Mouse (Mus musculus): ENCODE data around the gene Mettl23. TPM values are rescaled to one million over a fixed set of nuclear protein-coding genes. Genes with fewer than 3 reads are reported as not detected.

Mettl23 gene
- polyA plus RNA-seq, 1 experiment from 2014 or later: 80.4 TPM

- peak overlapping the region; percentile 33 for H3K4me2 ChIP-seq (ENCODE audit: low read length)
These were observed 28.1 kb upstream of the Mettl23 start for GRCm38 (mm10) chr11:116814884-116815415.

GRCm38 (mm10) chr11:116816769-116817168, 26.3 kb upstream of the Mettl23 start:
- H3K9me3 ChIP-seq (ENCODE audit: control insufficient read depth, low read length): no peaks in the 10 kb centered on the region
- 92% methylated on average over 5 of the region's 5 CpGs for WGBS
- H3K4me2 ChIP-seq (ENCODE audit: low read length): no peak overlapping the region
- DNase-seq (no peak), ATAC-seq (ENCODE audit: low FRiP score, low TSS enrichment) (no peak)
- no peak overlapping the region for H3K27ac ChIP-seq (replicated peaks; ENCODE audit: low read depth, low read length)
- no peak overlapping the region for H3K9ac ChIP-seq (replicated peaks; ENCODE audit: low read length)
- H3K27me3 ChIP-seq (ENCODE audit: control insufficient read depth, insufficient read depth, low read length): no peaks in the 10 kb centered on the region
- H3K36me3 ChIP-seq (ENCODE audit: control insufficient read depth, insufficient read depth, low read length): no peaks in the 10 kb centered on the region
- peaks cover 40% of the 10 kb centered on the region for H3K4me1 ChIP-seq (ENCODE audit: control insufficient read depth, insufficient read depth, low read length)
- H3K4me3 ChIP-seq (replicated peaks; ENCODE audit: low read depth, low read length): no peak overlapping the region

More at GRCm38 (mm10) chr11:116814884-116815415, 28.1 kb upstream of the Mettl23 start:
- no peaks in the 10 kb centered on the region for H3K36me3 ChIP-seq (ENCODE audit: control insufficient read depth, insufficient read depth, low read length)
- no peaks in the 10 kb centered on the region for H3K27me3 ChIP-seq (ENCODE audit: control insufficient read depth, insufficient read depth, low read length)
- WGBS: 14% methylated on average over 7 of the region's 7 CpGs
- H3K9me3 ChIP-seq (ENCODE audit: control insufficient read depth, low read length): no peaks in the 10 kb centered on the region
- peaks cover 55% of the 10 kb centered on the region for H3K4me1 ChIP-seq (ENCODE audit: control insufficient read depth, insufficient read depth, low read length)
- H3K27ac ChIP-seq (replicated peaks; ENCODE audit: low read depth, low read length): peak overlapping the region; percentile 99
- DNase-seq: no peak
- no peak overlapping the region for H3K4me3 ChIP-seq (replicated peaks; ENCODE audit: low read depth, low read length)
- peak overlapping the region; percentile 32; the same call in 1 of the 2 replicates for H3K9ac ChIP-seq (replicated peaks; ENCODE audit: low read length)
- no peak for ATAC-seq (ENCODE audit: low FRiP score, low TSS enrichment)

- DNase-seq (no peak), ATAC-seq (ENCODE audit: low FRiP score, low TSS enrichment) (no peak)
- Histone ChIP-seq H3K4me2 (ENCODE audit: low read length) (no peak overlapping the region), H3K4me1 (ENCODE audit: control insufficient read depth, insufficient read depth, low read length) (peaks cover 39% of the 10 kb centered on the region), H3K36me3 (ENCODE audit: control insufficient read depth, insufficient read depth, low read length) (no peaks in the 10 kb centered on the region), H3K9ac (replicated peaks; ENCODE audit: low read length) (no peak overlapping the region), H3K4me3 (replicated peaks; ENCODE audit: low read depth, low read length) (no peak overlapping the region), H3K27ac (replicated peaks; ENCODE audit: low read depth, low read length) (no peak overlapping the region), H3K27me3 (ENCODE audit: control insufficient read depth, insufficient read depth, low read length) (no peaks in the 10 kb centered on the region), H3K9me3 (ENCODE audit: control insufficient read depth, low read length) (no peaks in the 10 kb centered on the region)
- 98% methylated on average over 5 of the region's 5 CpGs for WGBS
These were observed 25.5 kb upstream of the Mettl23 start for GRCm38 (mm10) chr11:116817567-116817966.

- Histone ChIP-seq H3K36me3 (ENCODE audit: control insufficient read depth, insufficient read depth, low read length) (no peaks in the 10 kb centered on the region), H3K4me2 (ENCODE audit: low read length) (no peak overlapping the region), H3K9me3 (ENCODE audit: control insufficient read depth, low read length) (no peaks in the 10 kb centered on the region), H3K4me1 (ENCODE audit: control insufficient read depth, insufficient read depth, low read length) (peaks cover 28% of the 10 kb centered on the region), H3K4me3 (replicated peaks; ENCODE audit: low read depth, low read length) (no peak overlapping the region), H3K27ac (replicated peaks; ENCODE audit: low read depth, low read length) (no peak overlapping the region), H3K27me3 (ENCODE audit: control insufficient read depth, insufficient read depth, low read length) (no peaks in the 10 kb centered on the region), H3K9ac (replicated peaks; ENCODE audit: low read length) (no peak overlapping the region)
- DNase-seq (no peak), ATAC-seq (ENCODE audit: low FRiP score, low TSS enrichment) (no peak)
- WGBS: 81% methylated on average over 8 of the region's 8 CpGs
These were observed 24.4 kb upstream of the Mettl23 start for GRCm38 (mm10) chr11:116818722-116819121.

- no peak for DNase-seq
- WGBS: 87% methylated on average over 5 of the region's 5 CpGs
- Histone ChIP-seq H3K27ac (replicated peaks; ENCODE audit: low read depth, low read length) (no peak overlapping the region), H3K4me1 (ENCODE audit: control insufficient read depth, insufficient read depth, low read length) (peaks cover 15% of the 10 kb centered on the region), H3K36me3 (ENCODE audit: control insufficient read depth, insufficient read depth, low read length) (no peaks in the 10 kb centered on the region), H3K9me3 (ENCODE audit: control insufficient read depth, low read length) (no peaks in the 10 kb centered on the region), H3K4me2 (ENCODE audit: low read length) (no peak overlapping the region), H3K9ac (replicated peaks; ENCODE audit: low read length) (no peak overlapping the region), H3K27me3 (ENCODE audit: control insufficient read depth, insufficient read depth, low read length) (no peaks in the 10 kb centered on the region), H3K4me3 (replicated peaks; ENCODE audit: low read depth, low read length) (no peak overlapping the region)
- ATAC-seq (ENCODE audit: low FRiP score, low TSS enrichment): no peak
These were observed 23.0 kb upstream of the Mettl23 start for GRCm38 (mm10) chr11:116819932-116820593.

- no peak overlapping the region for H3K4me2 ChIP-seq (ENCODE audit: low read length)
- no peaks in the 10 kb centered on the region for H3K9me3 ChIP-seq (ENCODE audit: control insufficient read depth, low read length)
- H3K9ac ChIP-seq (replicated peaks; ENCODE audit: low read length): no peak overlapping the region
- H3K4me1 ChIP-seq (ENCODE audit: control insufficient read depth, insufficient read depth, low read length): peaks cover 14% of the 10 kb centered on the region
- no peak for ATAC-seq (ENCODE audit: low FRiP score, low TSS enrichment)
- no peak overlapping the region for H3K27ac ChIP-seq (replicated peaks; ENCODE audit: low read depth, low read length)
- no peak for DNase-seq
- 39% methylated on average over 13 of the region's 13 CpGs for WGBS
- H3K36me3 ChIP-seq (ENCODE audit: control insufficient read depth, insufficient read depth, low read length): no peaks in the 10 kb centered on the region
- no peaks in the 10 kb centered on the region for H3K27me3 ChIP-seq (ENCODE audit: control insufficient read depth, insufficient read depth, low read length)
- no peak overlapping the region for H3K4me3 ChIP-seq (replicated peaks; ENCODE audit: low read depth, low read length)
These were observed 21.8 kb upstream of the Mettl23 start for GRCm38 (mm10) chr11:116821057-116821940.

GRCm38 (mm10) chr11:116822215-116822614, 20.9 kb upstream of the Mettl23 start:
- H3K36me3 ChIP-seq (ENCODE audit: control insufficient read depth, insufficient read depth, low read length): no peaks in the 10 kb centered on the region
- WGBS: 38% methylated on average over 10 of the region's 10 CpGs
- no peak overlapping the region for H3K27ac ChIP-seq (replicated peaks; ENCODE audit: low read depth, low read length)
- H3K9me3 ChIP-seq (ENCODE audit: control insufficient read depth, low read length): no peaks in the 10 kb centered on the region
- no peak overlapping the region for H3K4me3 ChIP-seq (replicated peaks; ENCODE audit: low read depth, low read length)
- no peak overlapping the region for H3K9ac ChIP-seq (replicated peaks; ENCODE audit: low read length)
- DNase-seq: no peak
- H3K4me2 ChIP-seq (ENCODE audit: low read length): no peak overlapping the region
- H3K4me1 ChIP-seq (ENCODE audit: control insufficient read depth, insufficient read depth, low read length): peaks cover 20% of the 10 kb centered on the region
- no peaks in the 10 kb centered on the region for H3K27me3 ChIP-seq (ENCODE audit: control insufficient read depth, insufficient read depth, low read length)
- ATAC-seq (ENCODE audit: low FRiP score, low TSS enrichment): no peak

- Histone ChIP-seq H3K4me3 (replicated peaks; ENCODE audit: low read depth, low read length) (no peak overlapping the region), H3K9ac (replicated peaks; ENCODE audit: low read length) (no peak overlapping the region), H3K4me2 (ENCODE audit: low read length) (no peak overlapping the region), H3K9me3 (ENCODE audit: control insufficient read depth, low read length) (no peaks in the 10 kb centered on the region), H3K27me3 (ENCODE audit: control insufficient read depth, insufficient read depth, low read length) (no peaks in the 10 kb centered on the region), H3K36me3 (ENCODE audit: control insufficient read depth, insufficient read depth, low read length) (no peaks in the 10 kb centered on the region), H3K4me1 (ENCODE audit: control insufficient read depth, insufficient read depth, low read length) (peaks cover 22% of the 10 kb centered on the region), H3K27ac (replicated peaks; ENCODE audit: low read depth, low read length) (no peak overlapping the region)
- DNase-seq (no peak), ATAC-seq (ENCODE audit: low FRiP score, low TSS enrichment) (no peak)
- WGBS: 77% methylated on average over 10 of the region's 10 CpGs
These were observed 20.5 kb upstream of the Mettl23 start for GRCm38 (mm10) chr11:116822626-116823025.

Data from midbrain, embryonic 14.5 days (tissue).